Mouse (Mus musculus) gastrocnemius, adult 2 months (tissue): ENCODE data around the gene Msrb3. TPM values are rescaled to one million over a fixed set of nuclear protein-coding genes. Genes with fewer than 3 reads are reported as not detected.

ENCODE experiments used
- DNase-seq: peaks from one replicate; pipeline ENCODE4 v3.0.0; 2022
- H3K27ac ChIP-seq: fragments of 200-600 bp; 2 replicates; pipeline ENCODE4 v1.8.1; 2022; ENCODE audit warnings: mild to moderate bottlenecking
- H3K4me3 ChIP-seq: fragments of 200-600 bp; 2 replicates; pipeline ENCODE4 v1.8.1; 2022; ENCODE audit warnings: mild to moderate bottlenecking, moderate library complexity
- CTCF ChIP-seq: fragments of 200-600 bp; IDR thresholded peaks from 2 replicates; pipeline ENCODE4 v1.8.1; 2022; ENCODE audit warnings: antibody characterized with exemption, mild to moderate bottlenecking, moderate library complexity
- intact Hi-C: fragments of 180-260 bp; cut with DNase I; formaldehyde crosslinking; loops from one replicate; pipeline ENCODE4 v1.15.1; 2025
- total RNA-seq, 2 experiments: library from RNA; stranded (reverse); gene quantifications; 2 replicates each; pipeline ENCODE4 v1.2.3; 2021

The Msrb3 gene
- total RNA-seq, 2 experiments from 2014 or later, result 111 to 116 TPM

GRCm38 (mm10) chr10:120914948-120915631 is 16.2 kb upstream of the Msrb3 start:
- H3K4me3 ChIP-seq, result no peak overlapping the region
- DNase-seq, result no peak
- no peak for TF ChIP-seq CTCF
- peak overlapping the region; percentile 20; the same call in 1 of the 2 replicates for H3K27ac ChIP-seq
- intact Hi-C loops, result no loop called here

GRCm38 (mm10) chr10:120914286-120914685 is 15.4 kb upstream of the Msrb3 start:
- TF ChIP-seq CTCF, result no peak
- no peak overlapping the region for H3K4me3 ChIP-seq
- intact Hi-C loops, result no loop called here
- no peak for DNase-seq
- H3K27ac ChIP-seq, result no peak overlapping the region

GRCm38 (mm10) chr10:120913796-120914195 is 14.9 kb upstream of the Msrb3 start:
- TF ChIP-seq CTCF, result no peak
- DNase-seq, result no peak
- no peak overlapping the region for H3K4me3 ChIP-seq
- no peak overlapping the region for H3K27ac ChIP-seq
- intact Hi-C loops, result no loop called here

GRCm38 (mm10) chr10:120911971-120912370 is 13.1 kb upstream of the Msrb3 start:
- no peak overlapping the region for H3K27ac ChIP-seq
- peak; percentile 62 for TF ChIP-seq CTCF
- H3K4me3 ChIP-seq, result no peak overlapping the region
- DNase-seq, result no peak
- intact Hi-C loops, result no loop called here

- H3K27ac ChIP-seq, result no peak overlapping the region
- no peak for TF ChIP-seq CTCF
- intact Hi-C loops, result no loop called here
- DNase-seq, result no peak
- no peak overlapping the region for H3K4me3 ChIP-seq
Observed at GRCm38 (mm10) chr10:120908776-120909574, 10.1 kb upstream of the Msrb3 start.

- no peak for TF ChIP-seq CTCF
- no peak overlapping the region for H3K27ac ChIP-seq
- intact Hi-C loops, result no loop called here
- no peak for DNase-seq
- no peak overlapping the region for H3K4me3 ChIP-seq
Observed at GRCm38 (mm10) chr10:120904676-120905075, 5.8 kb upstream of the Msrb3 start.

GRCm38 (mm10) chr10:120903843-120904468 is 5.1 kb upstream of the Msrb3 start:
- no peak for DNase-seq
- Histone ChIP-seq H3K4me3 (no peak overlapping the region), H3K27ac (no peak overlapping the region)
- TF ChIP-seq CTCF, result no peak
- intact Hi-C loops, result no loop called here

GRCm38 (mm10) chr10:120901746-120902145 is 2.8 kb upstream of the Msrb3 start:
- DNase-seq, result no peak
- intact Hi-C loops, result no loop called here
- no peak for TF ChIP-seq CTCF
- no peak overlapping the region for H3K4me3 ChIP-seq
- H3K27ac ChIP-seq, result no peak overlapping the region

- intact Hi-C loops, result no loop called here
- peak overlapping the region; percentile 88; the same call in 1 of the 2 replicates for H3K4me3 ChIP-seq
- peak overlapping the region; percentile 8; the same call in 1 of the 2 replicates for H3K27ac ChIP-seq
- no peak for DNase-seq
- TF ChIP-seq CTCF, result no peak
Observed at GRCm38 (mm10) chr10:120900096-120900495, 1.2 kb upstream of the Msrb3 start.

GRCm38 (mm10) chr10:120898357-120898756 is 544 bp downstream of the Msrb3 start:
- intact Hi-C loops, result loop anchor here (5.0 kb wide), 1 partner anchor 79 kb away; the partner anchor contains the start of gene Lemd3
- Histone ChIP-seq H3K4me3 (peak overlapping the region; percentile 88), H3K27ac (peak overlapping the region; percentile 99)
- TF ChIP-seq CTCF, result no peak
- peak; percentile 78 for DNase-seq

GRCm38 (mm10) chr10:120895899-120896289 is 3.0 kb downstream of the Msrb3 start:
- intact Hi-C loops, result loop anchor here (5.0 kb wide), 1 partner anchor 81 kb away; the partner anchor contains the start of gene Lemd3
- no peak for DNase-seq
- no peak for TF ChIP-seq CTCF
- H3K4me3 ChIP-seq, result peak overlapping the region; percentile 20; the same call in 1 of the 2 replicates
- H3K27ac ChIP-seq, result peak overlapping the region; percentile 67

- intact Hi-C loops, result loop anchor here (5.0 kb wide), 1 partner anchor 82 kb away; the partner anchor contains the start of gene Lemd3
- H3K27ac ChIP-seq, result peak overlapping the region; percentile 67
- no peak overlapping the region; the same call in 1 of the 2 replicates for H3K4me3 ChIP-seq
- TF ChIP-seq CTCF, result no peak
- DNase-seq, result no peak
Observed at GRCm38 (mm10) chr10:120894978-120895898, 3.7 kb downstream of the Msrb3 start.
